Mouse (Mus musculus) gastrocnemius, postnatal 36 days (tissue): Measurements from ENCODE around the gene Sycn. TPM values are rescaled to one million over a fixed set of nuclear protein-coding genes. Genes with fewer than 3 reads are reported as not detected.

ENCODE experiments used
- DNase-seq, 2 experiments: peaks; one replicate each; pipeline ENCODE4 v3.0.0; 2022
- intact Hi-C: fragments of 180-260 bp; cut with DNase I; formaldehyde crosslinking; loops from one replicate; pipeline ENCODE4 v1.15.1; 2025
- microRNA-seq, 2 experiments: library from miRNA; unstranded; fragments of <30 nt; microRNA quantifications; one replicate each; pipeline ENCODE4 v1.2.0; 2021
- total RNA-seq, 2 experiments: library from RNA; stranded (reverse); gene quantifications; 2 replicates each; pipeline ENCODE4 v1.2.3; 2021

Gene Sycn
- total RNA-seq, 2 experiments from 2014 or later: not detected

DNA sequence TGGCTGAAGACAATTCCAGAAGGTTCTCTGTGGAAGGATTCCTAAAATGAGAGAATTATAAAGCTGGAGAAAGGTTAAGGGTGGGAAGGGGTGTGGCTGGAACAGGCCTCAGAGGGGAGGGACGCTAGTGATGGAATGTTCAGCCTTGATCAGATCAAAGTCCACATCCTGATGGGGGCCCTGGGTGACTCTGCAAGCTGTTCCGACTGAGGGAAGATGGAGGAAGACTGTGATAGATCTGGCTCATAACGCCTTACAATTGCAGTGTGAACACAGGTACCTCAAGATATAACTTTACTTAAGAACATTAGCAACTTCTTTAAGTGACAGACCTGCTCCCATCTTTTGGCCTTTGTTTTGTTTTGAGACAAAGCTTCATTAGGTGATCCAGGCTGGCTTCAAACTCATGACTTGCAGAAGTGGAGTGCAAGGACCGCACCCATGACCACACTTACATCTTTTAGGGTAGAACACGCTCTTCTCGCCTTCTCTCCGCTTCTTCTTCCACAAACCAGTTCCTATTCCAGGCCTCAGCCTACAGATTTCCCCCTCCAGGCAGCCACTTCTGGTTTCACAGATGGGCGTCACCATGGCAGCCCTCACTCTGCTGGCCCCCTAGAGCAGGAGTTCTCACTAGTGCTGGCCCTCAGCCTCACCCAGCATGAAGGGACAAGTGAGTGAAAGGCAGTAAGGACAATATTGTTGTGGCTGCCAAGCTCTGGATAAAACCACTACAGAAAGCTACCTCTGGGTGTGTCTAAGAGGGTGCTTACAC is 43.1 kb downstream of the Sycn start:
- no peak for DNase-seq
- intact Hi-C loops: loop anchor here (2.0 kb wide), 1 partner anchor 31 kb away; no protein-coding TSS in a partner anchor

DNA sequence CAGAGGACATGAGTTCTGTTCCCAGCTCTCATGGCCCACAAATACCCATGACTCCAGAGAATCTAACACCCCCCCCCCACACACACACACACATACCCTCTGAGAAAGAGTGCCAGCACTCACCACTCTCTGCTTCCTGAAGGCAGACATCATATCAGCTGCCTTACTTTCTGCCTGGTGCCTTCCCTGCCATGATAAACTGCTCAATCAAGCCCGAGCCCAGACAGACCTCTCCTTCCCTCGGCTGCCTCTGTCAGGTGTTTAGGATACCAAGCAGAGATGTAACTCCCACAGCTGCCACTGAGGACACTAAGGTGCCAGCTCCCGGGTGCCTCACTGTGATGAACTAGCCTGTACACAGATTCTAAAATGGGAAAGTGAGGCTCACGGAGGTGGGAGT is 43.8 kb downstream of the Sycn start:
- intact Hi-C loops: no loop called here
- DNase-seq: no peak

DNA sequence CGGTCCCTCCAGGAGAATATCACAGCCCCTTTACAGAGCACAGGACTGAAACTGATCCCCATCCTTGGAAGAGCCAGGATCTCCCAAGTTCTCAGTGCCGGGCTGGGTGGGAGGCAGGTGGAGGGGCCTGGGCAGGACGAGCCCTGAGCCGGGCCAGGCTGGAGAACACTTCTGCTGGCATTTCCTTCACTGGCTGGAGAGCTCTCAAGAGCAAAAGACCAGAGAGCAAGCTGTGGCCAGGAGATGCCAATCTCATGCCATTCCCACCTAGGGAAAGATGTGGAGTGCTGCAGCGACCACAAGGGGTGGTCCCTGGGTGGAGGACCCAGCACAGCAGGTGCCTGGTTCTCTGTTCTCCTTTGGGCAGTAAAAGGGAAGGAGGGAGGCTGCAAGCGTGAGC is 44.3 kb downstream of the Sycn start:
- intact Hi-C loops: no loop called here
- DNase-seq: no peak

DNA sequence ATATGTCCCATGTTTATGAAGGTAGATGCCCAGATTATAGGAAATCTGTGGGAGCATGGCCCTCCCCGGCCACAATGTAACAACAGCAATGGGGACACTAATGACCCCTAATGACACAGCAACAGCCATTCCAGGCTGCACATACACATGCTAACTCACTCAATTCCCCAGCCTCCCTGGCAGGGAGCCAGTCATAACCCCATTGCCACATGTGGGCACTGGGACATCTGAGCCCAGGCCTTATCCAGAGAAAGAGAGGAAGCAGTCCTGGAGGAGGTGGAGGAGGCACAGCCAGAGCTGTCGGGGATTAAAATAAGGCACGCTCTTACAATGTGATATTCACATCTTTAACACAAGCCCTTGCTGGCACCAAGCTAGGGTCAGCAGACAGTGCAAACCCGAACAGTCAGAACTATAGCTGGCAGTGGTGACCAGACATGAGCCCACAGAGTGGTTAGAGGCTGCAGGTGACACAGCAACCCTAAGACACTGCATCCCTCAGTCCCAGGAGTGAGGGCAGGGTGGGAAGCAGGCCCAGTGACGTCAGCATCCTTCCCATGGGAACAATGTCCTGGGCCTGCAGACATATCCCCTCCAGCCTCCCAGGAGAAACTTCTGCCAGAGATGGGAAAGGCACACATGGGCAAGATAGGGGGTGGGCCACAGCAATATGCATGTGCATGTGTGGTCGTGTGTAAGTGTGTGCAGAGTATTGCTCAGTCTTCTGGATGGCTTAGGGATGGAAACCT is 46.2 kb downstream of the Sycn start:
- intact Hi-C loops: no loop called here
- DNase-seq: no peak

DNA sequence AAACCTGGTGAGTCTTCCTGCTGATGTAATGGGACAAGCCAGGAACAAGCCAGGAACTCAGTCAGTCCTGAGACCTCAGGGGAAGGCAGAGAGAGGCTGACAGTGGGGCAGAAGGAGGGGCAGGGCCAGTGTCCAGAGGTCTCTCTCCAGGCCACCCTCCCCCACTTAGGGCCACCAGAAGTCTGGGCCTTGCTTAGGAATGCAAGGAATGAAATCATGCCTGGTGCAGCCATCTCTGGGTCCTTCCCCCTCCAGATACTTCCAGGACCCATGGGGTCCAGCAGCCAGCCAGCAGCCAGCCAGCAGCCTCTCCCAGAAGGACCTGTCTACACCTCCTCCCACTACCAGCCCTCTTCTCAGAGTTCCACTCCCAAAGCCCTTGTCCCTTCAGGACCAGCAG is 47.0 kb downstream of the Sycn start:
- intact Hi-C loops: no loop called here
- no peak for DNase-seq

Small RNA genes within 50 kb of the gene (microRNA-seq; reads per million reads assigned to microRNA genes)
- 0 reads per million in 2 experiments for gene Mir7049

Other genes starting within 250 kb of the Sycn start
- not detected for gene Selenov, start 249.7 kb upstream of the Sycn start, total RNA-seq
- not detected for gene Dll3, start 238.6 kb upstream of the Sycn start, total RNA-seq
- 10 to 100 TPM; 41.9 to 42.5 TPM for gene Timm50, start 228.8 kb upstream of the Sycn start, total RNA-seq
- 10 to 100 TPM; 52.0 to 61.4 TPM for gene Supt5, start 202.1 kb upstream of the Sycn start, total RNA-seq
- 100 to 1,000 TPM; 298 to 415 TPM for gene Rps16, start 190.2 kb upstream of the Sycn start, total RNA-seq
- gene Plekhg2, start 168.3 kb upstream of the Sycn start, total RNA-seq: 1 to 10 TPM; 4.7 to 7.8 TPM
- 10 to 100 TPM in 1 of 2 experiments, 1 to 10 TPM in 1; 6.1 to 20.5 TPM for gene Zfp36, start 160.6 kb upstream of the Sycn start, total RNA-seq
- gene Med29, start 148.2 kb upstream of the Sycn start, total RNA-seq: 10 to 100 TPM; 19.1 to 22.1 TPM
- 10 to 100 TPM; 27.0 to 27.6 TPM for gene Paf1, start 147.9 kb upstream of the Sycn start, total RNA-seq
- gene Gmfg, start 103.4 kb upstream of the Sycn start, total RNA-seq: 1 to 10 TPM; 2.2 to 4.4 TPM
- under 1 TPM; 0.20 to 0.30 TPM for gene Lrfn1, start 88.9 kb upstream of the Sycn start, total RNA-seq
- gene Ifnl2, start 30.4 kb upstream of the Sycn start, total RNA-seq: not detected
- not detected for gene Ifnl3, start 18.0 kb upstream of the Sycn start, total RNA-seq
- not detected for gene Nccrp1, start 6.4 kb downstream of the Sycn start, total RNA-seq
- gene Samd4b, start 57.3 kb downstream of the Sycn start, total RNA-seq: 10 to 100 TPM; 11.6 to 13.9 TPM
- gene Pak4, start 57.3 kb downstream of the Sycn start, total RNA-seq: 1 to 10 TPM; 1.8 to 2.5 TPM
- gene Acp7, start 90.4 kb downstream of the Sycn start, total RNA-seq: not detected
- gene Fbxo27, start 152.0 kb downstream of the Sycn start, total RNA-seq: under 1 TPM; 0.59 to 0.69 TPM
- gene Fbxo17, start 175.9 kb downstream of the Sycn start, total RNA-seq: 1 to 10 TPM; 3.9 to 5.4 TPM
- 10 to 100 TPM; 33.5 to 34.6 TPM for gene Mrps12, start 200.9 kb downstream of the Sycn start, total RNA-seq
- 10 to 100 TPM; 14.6 to 16.0 TPM for gene Sars2, start 201.1 kb downstream of the Sycn start, total RNA-seq
- not detected for gene Ccer2, start 215.3 kb downstream of the Sycn start, total RNA-seq
- gene Sirt2, start 225.8 kb downstream of the Sycn start, total RNA-seq: 10 to 100 TPM; 85.5 to 86.4 TPM
- gene Nfkbib, start 226.6 kb downstream of the Sycn start, total RNA-seq: 10 to 100 TPM; 20.5 to 30.2 TPM
- gene Rinl, start 248.1 kb downstream of the Sycn start, total RNA-seq: 1 to 10 TPM; 1.1 TPM